27 mouse cellular contexts compared by ENCODE assay signal in the genomic region with DNA sequence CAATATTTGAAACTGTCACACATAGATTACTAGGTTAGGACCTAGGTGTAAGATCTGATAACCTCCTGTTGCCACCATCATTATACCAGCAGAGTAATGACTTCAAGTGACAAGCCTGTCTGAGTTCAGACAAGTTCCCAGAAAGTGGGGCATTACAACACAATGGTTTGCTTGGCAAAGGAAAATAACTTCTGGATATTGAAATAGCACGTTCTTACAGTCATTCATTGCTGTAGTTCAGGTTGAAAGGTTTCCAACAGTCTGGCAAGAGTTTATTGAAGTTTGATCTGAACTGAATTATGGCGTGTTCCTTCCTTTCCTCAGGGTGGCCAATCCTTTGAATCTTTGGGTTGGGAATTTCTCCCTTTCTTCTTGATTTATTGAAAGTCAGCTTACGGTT. TPM values are rescaled to one million over a fixed set of nuclear protein-coding genes. Genes with fewer than 3 reads are reported as not detected.
DNase-seq lines count a peak whose midpoint lies in the region; ATAC-seq lines count a peak whose summit lies in the region.
"Had no signal": no experiment of that assay in that cellular context is flagged by ENCODE, and none has a peak within 500 bp of the region (broad histone marks: within the 10 kb centered on the region; RNA-seq: fewer than 3 reads in every experiment).

No protein-coding gene starts in this region.

- ATAC-seq in hindbrain, embryonic 12.5 days (ENCODE audit: low FRiP score), result no peak
- ATAC-seq: activated CD4-positive, CD25-positive, alpha-beta regulatory T cell, adult 4 months; CD4-positive, CD25-positive, alpha-beta regulatory T cell, adult 4 months; Patski had no signal

- no peaks in the 10 kb centered on the region for H3K36me3 ChIP-seq in hindbrain, embryonic 12.5 days
- H3K36me3 ChIP-seq: G1E had no signal

- H3K27me3 ChIP-seq in hindbrain, embryonic 12.5 days, result no peaks in the 10 kb centered on the region
- H3K27me3 ChIP-seq: CH12.LX had no signal

- H3K4me2 ChIP-seq in hindbrain, embryonic 12.5 days (replicated peaks), result no peak overlapping the region

- H3K9ac ChIP-seq in hindbrain, embryonic 12.5 days, result no peak overlapping the region

- DNase-seq in Muller cell, postnatal 12 days (ENCODE audit: inconsistent ontology term), result peak; percentile 8
- DNase-seq in fat pad, adult 2 months (ENCODE audit: extremely low read depth, low read depth, low spot score), result peak; percentile 92
- DNase-seq in gonadal fat pad, adult 2 months (ENCODE audit: low read depth), result peak; percentile 86
- DNase-seq in gastrocnemius, postnatal 4 days (ENCODE audit: low spot score in 2 of 2), result no peak
- DNase-seq in left cerebral cortex, adult 18-20 months (ENCODE audit: low spot score in 2 of 2), result no peak
- DNase-seq: adrenal gland, adult 2 months; adrenal gland, adult 8-10 months; adrenal gland, postnatal 10 days; adrenal gland, postnatal 14 days; adrenal gland, postnatal 25 days; adrenal gland, postnatal 36 days; B cell, adult 2 months; cerebellum, adult 11 months; cerebellum, adult 11-12 months; cerebellum, adult 18-20 months; cerebellum, adult 2 months had no signal

- no peak overlapping the region for H3K27ac ChIP-seq in hindbrain, embryonic 12.5 days

- no peaks in the 10 kb centered on the region for H3K9me3 ChIP-seq in hindbrain, embryonic 12.5 days (replicated peaks)

- no peaks in the 10 kb centered on the region for H3K4me1 ChIP-seq in hindbrain, embryonic 12.5 days

- WGBS in hindbrain, embryonic 12.5 days, result 88% methylated on average over 3 of the region's 3 CpGs

- no peak overlapping the region for H3K4me3 ChIP-seq in hindbrain, embryonic 12.5 days

RNA-seq across cellular contexts. Expression of a gene that starts 57.8 kb away (rescaled TPM):
- polyA plus RNA-seq in gonadal fat pad, adult 2 months (2012; rRNA removed), result not detected in 2 replicates
- not detected for total RNA-seq in gastrocnemius, postnatal 4 days (2021)
- polyA plus RNA-seq in hindbrain, embryonic 12.5 days (2016; fragmentation: Nextera tagmentation; extraction: Ambion mirVana), result 0.14 TPM in 1 of 2 replicates, not detected in the other
- under 1 TPM; 0.37 to 0.40 TPM for total RNA-seq in left cerebral cortex, adult 18-20 months (2021)
- total RNA-seq: adrenal gland, adult 18-20 months; adrenal gland, adult 2 months; adrenal gland, adult 8-10 months; adrenal gland, postnatal 10 days; adrenal gland, postnatal 14 days; adrenal gland, postnatal 25 days; adrenal gland, postnatal 36 days; adrenal gland, postnatal 4 days; CH12.LX; ES-E14; MEL had no signal
- polyA plus RNA-seq: activated CD4-positive, CD25-positive, alpha-beta regulatory T cell, adult 4 months; adrenal gland, adult 2 months; C2C12; CD4-positive, CD25-positive, alpha-beta regulatory T cell, adult 4 months; G1E had no signal

Comparison
In these comparisons a context has a peak if more than half of its experiments do, and no peak if none do; other contexts are left out.
1. DNase-seq: peak in Muller cell, postnatal 12 days (single experiment), fat pad, adult 2 months (single experiment) and gonadal fat pad, adult 2 months (single experiment); none in gastrocnemius, postnatal 4 days (0 of 2) and left cerebral cortex, adult 18-20 months (0 of 2).